Mouse (Mus musculus) myocyte (in vitro differentiated cells): ENCODE data around the gene Usb1. TPM values are rescaled to one million over a fixed set of nuclear protein-coding genes. Genes with fewer than 3 reads are reported as not detected.

Source experiments
- H3K27me3 ChIP-seq: one replicate; pipeline ENCODE4 v1.6.1; 2011; ENCODE audit not compliant: control insufficient read depth, insufficient read depth, insufficient read length
- H3K36me3 ChIP-seq: one replicate; pipeline ENCODE4 v1.6.1; 2011; ENCODE audit not compliant: control insufficient read depth, insufficient read depth
- H3K4me2 ChIP-seq: one replicate; pipeline ENCODE4 v1.6.1; 2011; ENCODE audit warnings: low read depth, control low read depth
- H3K4me3 ChIP-seq: one replicate; pipeline ENCODE4 v1.5.1; 2011; ENCODE audit warnings: mild to moderate bottlenecking, control low read depth, moderate library complexity
- H3K79me2 ChIP-seq: one replicate; pipeline ENCODE4 v1.6.1; 2011; ENCODE audit not compliant: control insufficient read depth, insufficient read depth
- H3ac ChIP-seq: one replicate; pipeline ENCODE4 v1.6.1; 2011; ENCODE audit not compliant: control insufficient read depth, insufficient read length
- CEBPB ChIP-seq: IDR thresholded peaks from 2 replicates; pipeline ENCODE4 v1.6.1; 2011; ENCODE audit warnings: mild to moderate bottlenecking, moderate library complexity; ENCODE audit not compliant: poor library complexity, insufficient read depth, severe bottlenecking
- E2F4 ChIP-seq: IDR thresholded peaks from one replicate; pipeline ENCODE4 v1.6.1; 2011; ENCODE audit warnings: mild to moderate bottlenecking, control low read depth, moderate library complexity; ENCODE audit not compliant: insufficient read depth
- MAX ChIP-seq: IDR thresholded peaks from one replicate; pipeline ENCODE4 v1.6.1; 2011; ENCODE audit warnings: low read depth, mild to moderate bottlenecking, control low read depth
- MYOD1 ChIP-seq, 3 experiments: IDR thresholded peaks; one replicate each; pipeline ENCODE4 v1.6.1; 2011; ENCODE audit warnings: control low read depth in 2 of 3, low read depth in 2 of 3, mild to moderate bottlenecking in 2 of 3, moderate library complexity in 1 of 3; ENCODE audit not compliant: insufficient read length in 2 of 3, control insufficient read depth in 1 of 3
- MYOG ChIP-seq, 3 experiments: IDR thresholded peaks; one replicate each; pipeline ENCODE4 v1.6.1; 2011; ENCODE audit warnings: control low read depth in 2 of 3, low read depth in 2 of 3, mild to moderate bottlenecking in 2 of 3; ENCODE audit not compliant: insufficient read length in 2 of 3, control insufficient read depth in 1 of 3, insufficient read depth in 1 of 3
- POLR2A ChIP-seq: IDR thresholded peaks from one replicate; pipeline ENCODE4 v1.6.1; 2011; ENCODE audit warnings: low read depth, mild to moderate bottlenecking, control low read depth, moderate library complexity; ENCODE audit not compliant: insufficient read length
- POLR2AphosphoS2 ChIP-seq: IDR thresholded peaks from one replicate; pipeline ENCODE4 v1.6.1; 2011; ENCODE audit warnings: low read depth, control low read depth; ENCODE audit not compliant: insufficient read length
- REST ChIP-seq: IDR thresholded peaks from one replicate; pipeline ENCODE4 v1.6.1; 2011; ENCODE audit warnings: mild to moderate bottlenecking, control low read depth, moderate library complexity; ENCODE audit not compliant: insufficient read depth, insufficient read length
- SRF ChIP-seq: IDR thresholded peaks from one replicate; pipeline ENCODE4 v1.6.1; 2011; ENCODE audit warnings: low read depth; ENCODE audit not compliant: control insufficient read depth, insufficient read length
- TCF12 ChIP-seq: IDR thresholded peaks from one replicate; pipeline ENCODE4 v1.6.1; 2011; ENCODE audit warnings: mild to moderate bottlenecking, control low read depth; ENCODE audit not compliant: poor library complexity, insufficient read depth, severe bottlenecking
- TCF3 ChIP-seq: IDR thresholded peaks from one replicate; pipeline ENCODE4 v1.6.1; 2011; ENCODE audit warnings: low read depth, control low read depth; ENCODE audit not compliant: insufficient read length
- USF1 ChIP-seq: IDR thresholded peaks from one replicate; pipeline ENCODE4 v1.6.1; 2011; ENCODE audit warnings: low read depth, mild to moderate bottlenecking, control low read depth, moderate library complexity
- polyA plus RNA-seq: library from polyadenylated mRNA; unstranded; fragments of >200 nt; fragmentation: generic; extraction: Trizol; gene quantifications from one replicate; pipeline ENCODE4 v1.2.1, GENCODE M21; 2012; ENCODE audit warnings: missing spikeins

Gene Usb1
- polyA plus RNA-seq, 1 experiment, result 42.8 TPM

- H3K4me2 ChIP-seq, result no peak overlapping the region
- no peaks in the 10 kb centered on the region for H3K27me3 ChIP-seq
- TF ChIP-seq USF1, result no peak
- TF ChIP-seq SRF, result no peak
- no peak for TF ChIP-seq POLR2AphosphoS2
- no peak for TF ChIP-seq E2F4
- no peak for TF ChIP-seq POLR2A
- no peak for TF ChIP-seq MYOD1 (IDR thresholded peaks at IDR 0.05; ENCODE audit: control insufficient read depth in 1 of 3, insufficient read length in 2 of 3, low read depth in 2 of 3)
- no peak for TF ChIP-seq TCF12
- H3K79me2 ChIP-seq, result no peaks in the 10 kb centered on the region
- H3K4me3 ChIP-seq, result no peak overlapping the region
- H3K36me3 ChIP-seq, result no peaks in the 10 kb centered on the region
- no peak overlapping the region for H3ac ChIP-seq
These were observed 17.4 kb upstream of the Usb1 start for GRCm38 (mm10) chr8:95314707-95315106.

- H3K36me3 ChIP-seq, result no peaks in the 10 kb centered on the region
- TF ChIP-seq MYOG (IDR thresholded peaks at IDR 0.05; ENCODE audit: control insufficient read depth in 1 of 3, insufficient read depth in 1 of 3, insufficient read length in 2 of 3, low read depth in 2 of 3), result no peak
- no peak for TF ChIP-seq MAX
- no peak for TF ChIP-seq REST
- TF ChIP-seq MYOD1 (IDR thresholded peaks at IDR 0.05; ENCODE audit: control insufficient read depth in 1 of 3, insufficient read length in 2 of 3, low read depth in 2 of 3), result no peak
- no peak for TF ChIP-seq E2F4
- no peak for TF ChIP-seq SRF
- no peak for TF ChIP-seq TCF3
- no peak for TF ChIP-seq TCF12
- TF ChIP-seq CEBPB, result no peak
- TF ChIP-seq USF1, result no peak
- no peak for TF ChIP-seq POLR2AphosphoS2
- TF ChIP-seq POLR2A, result no peak
- no peak overlapping the region for H3K4me2 ChIP-seq
- H3K27me3 ChIP-seq, result peaks cover under 1% of the 10 kb centered on the region
- no peaks in the 10 kb centered on the region for H3K79me2 ChIP-seq
- H3ac ChIP-seq, result no peak overlapping the region
- H3K4me3 ChIP-seq, result no peak overlapping the region
These were observed 16.7 kb upstream of the Usb1 start for GRCm38 (mm10) chr8:95315350-95315749.

DNA sequence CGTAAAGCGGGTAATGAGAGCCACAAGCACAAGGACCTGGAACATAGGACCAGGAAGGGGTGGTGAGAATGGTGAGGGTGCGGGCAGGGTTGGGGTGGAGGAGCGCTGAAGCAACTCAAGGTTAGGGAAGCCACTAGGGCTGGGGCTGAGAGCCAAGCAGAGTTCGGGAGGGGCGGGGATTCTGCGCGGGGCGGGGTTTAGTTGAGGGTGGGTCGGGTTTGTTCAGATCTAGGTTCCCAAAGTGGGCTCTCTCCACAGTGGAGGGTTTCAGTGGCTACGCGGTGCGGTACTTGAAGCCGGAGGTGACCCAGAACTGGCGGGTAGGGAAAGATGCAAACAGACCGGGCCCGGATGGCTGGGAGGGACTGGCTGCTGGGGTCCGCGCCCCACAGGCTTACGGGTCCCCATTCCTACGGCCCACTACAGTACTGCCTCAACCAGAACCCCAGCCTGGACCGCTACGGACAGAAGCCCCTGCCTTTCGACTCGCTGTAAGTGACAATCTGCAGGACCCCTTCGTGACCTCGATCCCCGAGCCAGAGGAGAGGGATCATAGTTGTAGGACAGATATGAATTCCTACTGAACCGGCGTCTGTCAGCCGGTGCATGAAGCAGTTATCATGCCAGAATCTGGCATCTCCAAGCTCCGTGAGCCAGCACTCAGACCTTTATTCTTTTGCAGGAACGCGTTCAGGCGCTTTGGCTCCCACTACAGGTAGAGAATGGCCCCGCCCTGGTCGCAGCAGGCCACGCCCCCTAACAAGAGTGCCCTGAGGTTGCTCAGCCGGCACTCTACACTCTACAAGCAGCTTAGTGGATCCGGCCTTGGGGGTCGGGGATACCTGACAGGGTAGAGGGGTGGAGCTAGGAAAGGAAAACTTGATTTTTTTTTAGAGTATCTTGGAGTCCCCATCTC, 11.6 kb upstream of the Usb1 start:
- H3K36me3 ChIP-seq, result no peaks in the 10 kb centered on the region
- TF ChIP-seq REST, result no peak
- no peak for TF ChIP-seq MYOD1 (IDR thresholded peaks at IDR 0.05; ENCODE audit: control insufficient read depth in 1 of 3, insufficient read length in 2 of 3, low read depth in 2 of 3)
- no peak for TF ChIP-seq POLR2AphosphoS2
- no peak for TF ChIP-seq CEBPB
- TF ChIP-seq TCF12, result no peak
- TF ChIP-seq SRF, result no peak
- no peak for TF ChIP-seq MAX
- TF ChIP-seq TCF3, result no peak
- no peak overlapping the region for H3K4me3 ChIP-seq
- peaks cover 6% of the 10 kb centered on the region for H3K27me3 ChIP-seq
- no peak overlapping the region for H3ac ChIP-seq
- H3K79me2 ChIP-seq, result no peaks in the 10 kb centered on the region
- H3K4me2 ChIP-seq, result no peak overlapping the region

DNA sequence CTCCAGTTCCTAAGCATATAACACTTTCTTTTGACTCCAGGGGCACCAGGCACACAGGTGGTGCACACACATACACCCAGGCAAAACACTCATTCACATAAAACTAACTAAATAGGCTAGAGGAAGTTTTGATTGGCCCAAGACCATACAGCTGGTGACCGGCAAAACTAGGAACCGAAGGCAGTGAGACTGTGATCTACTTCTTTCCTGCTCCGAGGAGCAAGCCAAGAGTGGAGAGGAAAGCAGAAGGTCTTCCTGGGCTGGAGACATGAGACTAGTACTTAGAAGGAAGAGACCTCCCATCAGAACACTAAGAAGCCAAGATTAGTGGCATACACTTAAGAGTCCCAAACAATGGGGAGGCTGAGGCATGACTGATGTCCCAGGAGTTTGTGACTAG, 8.9 kb upstream of the Usb1 start:
- H3K36me3 ChIP-seq, result peaks cover 12% of the 10 kb centered on the region
- H3ac ChIP-seq, result no peak overlapping the region
- no peaks in the 10 kb centered on the region for H3K79me2 ChIP-seq
- H3K4me3 ChIP-seq, result no peak overlapping the region
- H3K4me2 ChIP-seq, result no peak overlapping the region
- TF ChIP-seq POLR2A (no peak), MYOD1 (IDR thresholded peaks at IDR 0.05; ENCODE audit: control insufficient read depth in 1 of 3, insufficient read length in 2 of 3, low read depth in 2 of 3) (no peak)
- peaks cover 6% of the 10 kb centered on the region for H3K27me3 ChIP-seq

GRCm38 (mm10) chr8:95324646-95325045, 7.4 kb upstream of the Usb1 start:
- Histone ChIP-seq H3K4me2 (no peak overlapping the region), H3ac (no peak overlapping the region), H3K4me3 (no peak overlapping the region), H3K36me3 (peaks cover 12% of the 10 kb centered on the region), H3K27me3 (peaks cover 6% of the 10 kb centered on the region), H3K79me2 (peaks cover 4% of the 10 kb centered on the region)
- TF ChIP-seq POLR2A (no peak), SRF (no peak), USF1 (no peak), E2F4 (no peak), POLR2AphosphoS2 (no peak), TCF3 (no peak), REST (no peak), MYOG (IDR thresholded peaks at IDR 0.05; ENCODE audit: control insufficient read depth in 1 of 3, insufficient read depth in 1 of 3, insufficient read length in 2 of 3, low read depth in 2 of 3) (no peak), MYOD1 (IDR thresholded peaks at IDR 0.05; ENCODE audit: control insufficient read depth in 1 of 3, insufficient read length in 2 of 3, low read depth in 2 of 3) (no peak), CEBPB (no peak)
